Mouse (Mus musculus) testis, adult 2 months (tissue): ENCODE measurements around the gene Map4k4. TPM values are rescaled to one million over a fixed set of nuclear protein-coding genes. Genes with fewer than 3 reads are reported as not detected.
A peak's percentile ranks its signal among the peaks of the same experiment; 100 is the strongest.

Experiments
- H3K27ac ChIP-seq: fragments of 200-500 bp; 2 replicates; pipeline ENCODE4 v1.5.1; 2012; ENCODE audit warnings: low read depth, low read length; ENCODE audit not compliant: control insufficient read depth, insufficient read depth
- H3K27me3 ChIP-seq: fragments of 200-500 bp; 2 replicates; pipeline ENCODE4 v1.6.1; 2012; ENCODE audit warnings: mild to moderate bottlenecking, low read length, moderate library complexity; ENCODE audit not compliant: control insufficient read depth, insufficient read depth
- H3K36me3 ChIP-seq: fragments of 200-500 bp; 2 replicates; pipeline ENCODE4 v1.6.1; 2012; ENCODE audit warnings: mild to moderate bottlenecking, low read length; ENCODE audit not compliant: control insufficient read depth, insufficient read depth
- H3K4me1 ChIP-seq: fragments of 200-500 bp; 2 replicates; pipeline ENCODE4 v1.6.1; 2012; ENCODE audit warnings: low read length; ENCODE audit not compliant: control insufficient read depth, insufficient read depth
- H3K4me3 ChIP-seq: fragments of 200-500 bp; 2 replicates; pipeline ENCODE4 v1.5.1; 2012; ENCODE audit warnings: low read depth, mild to moderate bottlenecking, low read length, moderate library complexity, mixed read lengths; ENCODE audit not compliant: control insufficient read depth
- CTCF ChIP-seq: fragments of 200-500 bp; IDR thresholded peaks from 2 replicates; pipeline ENCODE4 v1.5.1; 2012; ENCODE audit warnings: low read depth, mild to moderate bottlenecking, inconsistent platforms, low read length, moderate library complexity; ENCODE audit not compliant: control insufficient read depth, insufficient read depth, insufficient replicate concordance
- POLR2A ChIP-seq: fragments of 200-500 bp; IDR thresholded peaks from 2 replicates; pipeline ENCODE4 v1.6.1; 2012; ENCODE audit warnings: low read depth, mild to moderate bottlenecking, inconsistent platforms, low read length, moderate library complexity; ENCODE audit not compliant: control insufficient read depth
- polyA plus RNA-seq: library from polyadenylated mRNA; depleted of rRNA; stranded (reverse); fragments of >200 nt; gene quantifications from 2 replicates; pipeline ENCODE4 v1.2.3, GENCODE M21; 2012

Map4k4 gene
- polyA plus RNA-seq, 1 experiment: 25.6 TPM

DNA sequence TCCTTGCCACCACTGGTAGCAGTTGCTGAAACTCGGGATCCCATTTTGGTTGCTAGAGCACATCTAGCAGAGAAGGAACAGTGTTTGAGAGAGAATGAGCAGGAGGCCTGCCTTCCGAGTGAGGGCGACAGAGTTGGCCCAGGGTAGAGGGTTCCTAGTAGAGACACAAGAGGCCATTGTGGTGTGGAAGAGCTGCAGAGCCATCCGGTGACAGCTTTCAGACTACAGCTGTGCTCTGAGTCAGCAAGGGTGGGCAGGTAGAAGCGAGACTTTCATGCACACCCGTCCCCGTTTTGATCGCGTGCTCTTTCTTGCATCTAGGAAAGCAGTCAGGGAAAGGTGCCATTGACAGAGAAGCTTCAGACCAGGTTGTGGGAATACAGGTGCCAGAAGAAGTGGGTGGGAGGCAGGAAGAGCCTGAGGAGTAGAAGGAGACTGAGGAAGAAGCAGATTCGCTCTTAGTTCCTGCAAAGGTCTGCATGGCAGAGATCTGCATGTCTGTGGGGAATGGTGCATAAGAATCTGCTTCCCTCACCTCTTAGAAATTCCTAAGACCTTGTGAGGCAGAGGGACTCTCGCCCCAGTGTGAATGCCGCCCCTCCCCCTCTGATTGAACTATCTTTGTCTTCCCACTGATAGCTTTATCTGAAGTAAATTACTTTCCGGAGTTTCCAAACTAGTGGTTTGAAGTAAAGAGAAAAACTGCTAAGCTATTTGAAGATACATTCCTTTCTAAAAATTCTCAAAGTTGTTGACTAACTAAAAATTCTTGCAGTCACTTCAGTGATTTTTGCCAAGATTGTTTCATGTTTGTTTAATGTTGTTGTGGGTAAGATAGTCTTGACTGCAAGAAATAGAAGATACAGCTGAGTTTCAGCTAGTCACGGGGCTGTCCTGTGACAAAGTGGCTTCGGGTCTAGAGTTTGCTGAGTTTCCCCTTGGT, 23.0 kb downstream of the Map4k4 start:
- H3K4me3 ChIP-seq: no peak overlapping the region
- no peaks in the 10 kb centered on the region for H3K36me3 ChIP-seq
- no peak for TF ChIP-seq CTCF
- TF ChIP-seq POLR2A: no peak
- peaks cover 10% of the 10 kb centered on the region for H3K4me1 ChIP-seq
- no peaks in the 10 kb centered on the region for H3K27me3 ChIP-seq
- peak overlapping the region; percentile 49; the same call in 1 of the 2 replicates for H3K27ac ChIP-seq

- Histone ChIP-seq H3K27ac (no peak overlapping the region), H3K4me3 (no peak overlapping the region), H3K27me3 (no peaks in the 10 kb centered on the region), H3K4me1 (peaks cover 3% of the 10 kb centered on the region), H3K36me3 (no peaks in the 10 kb centered on the region)
- TF ChIP-seq POLR2A: no peak
- no peak for TF ChIP-seq CTCF
Measured at GRCm38 (mm10) chr1:39931055-39931454, 30.3 kb downstream of the Map4k4 start.

GRCm38 (mm10) chr1:39932216-39932739, 31.6 kb downstream of the Map4k4 start:
- Histone ChIP-seq H3K4me3 (no peak overlapping the region), H3K27ac (no peak overlapping the region), H3K27me3 (no peaks in the 10 kb centered on the region), H3K36me3 (no peaks in the 10 kb centered on the region), H3K4me1 (peaks cover 3% of the 10 kb centered on the region)
- TF ChIP-seq POLR2A (no peak), CTCF (no peak)

- Histone ChIP-seq H3K27me3 (no peaks in the 10 kb centered on the region), H3K4me1 (peaks cover 3% of the 10 kb centered on the region), H3K36me3 (no peaks in the 10 kb centered on the region), H3K27ac (no peak overlapping the region), H3K4me3 (no peak overlapping the region)
- TF ChIP-seq CTCF (no peak), POLR2A (no peak)
Measured at GRCm38 (mm10) chr1:39932922-39933321, 32.2 kb downstream of the Map4k4 start.

GRCm38 (mm10) chr1:39934954-39935353, 34.2 kb downstream of the Map4k4 start:
- Histone ChIP-seq H3K27me3 (no peaks in the 10 kb centered on the region), H3K4me3 (no peak overlapping the region), H3K27ac (no peak overlapping the region), H3K36me3 (no peaks in the 10 kb centered on the region), H3K4me1 (peaks cover 3% of the 10 kb centered on the region)
- no peak for TF ChIP-seq CTCF
- no peak for TF ChIP-seq POLR2A

DNA sequence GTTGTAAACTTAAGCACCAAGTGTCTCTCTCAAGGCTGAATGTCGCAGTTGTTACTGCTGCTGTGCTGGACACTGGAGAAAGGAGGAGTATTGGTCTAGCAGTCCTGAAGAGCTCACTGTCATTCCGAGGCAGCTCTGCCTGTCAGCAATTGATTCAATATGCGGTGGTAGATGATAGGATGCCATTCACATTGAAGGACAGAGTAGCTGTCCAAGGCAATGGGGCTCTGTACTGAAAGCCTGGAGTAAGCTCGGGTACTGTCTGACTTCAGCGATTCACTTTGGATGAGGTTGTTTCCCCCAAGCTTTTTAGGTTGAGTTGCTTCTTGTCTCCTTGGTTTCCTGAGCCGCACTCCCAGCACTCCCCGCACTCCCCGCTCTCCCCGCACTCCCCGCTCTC, 34.9 kb downstream of the Map4k4 start:
- H3K36me3 ChIP-seq: no peaks in the 10 kb centered on the region
- no peak overlapping the region for H3K27ac ChIP-seq
- H3K27me3 ChIP-seq: no peaks in the 10 kb centered on the region
- peaks cover 3% of the 10 kb centered on the region for H3K4me1 ChIP-seq
- TF ChIP-seq POLR2A (no peak), CTCF (no peak)
- H3K4me3 ChIP-seq: peak overlapping the region; percentile 40

DNA sequence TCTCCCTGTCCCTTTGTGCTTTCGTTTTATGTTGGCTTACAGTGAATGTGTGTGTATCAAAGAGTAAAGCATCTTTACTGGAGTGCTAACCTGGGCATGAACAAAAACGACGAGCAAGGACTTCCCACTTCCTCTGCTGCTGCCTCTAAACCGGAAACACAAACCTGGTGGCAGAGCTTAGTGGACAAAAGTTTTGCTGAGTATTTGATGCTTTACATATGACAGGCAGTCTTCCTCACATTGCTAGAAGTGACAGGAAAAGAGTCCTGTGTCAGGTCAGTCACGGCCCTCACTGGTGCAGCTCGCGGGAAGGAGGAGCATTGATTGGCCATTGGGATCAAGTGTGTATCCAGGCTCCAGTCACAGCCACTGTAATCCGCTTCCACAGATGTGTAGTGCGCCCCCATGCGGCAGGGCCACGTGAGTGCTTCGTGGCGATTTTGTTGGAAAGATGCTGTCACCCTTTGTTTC, 35.7 kb downstream of the Map4k4 start:
- Histone ChIP-seq H3K27ac (no peak overlapping the region), H3K27me3 (no peaks in the 10 kb centered on the region), H3K4me3 (peak overlapping the region; percentile 64), H3K4me1 (peaks cover 3% of the 10 kb centered on the region), H3K36me3 (no peaks in the 10 kb centered on the region)
- TF ChIP-seq POLR2A (no peak), CTCF (peak; percentile 97)
